Mouse (Mus musculus): ENCODE measurements around the gene Phldb2.

The Phldb2 gene

DNA sequence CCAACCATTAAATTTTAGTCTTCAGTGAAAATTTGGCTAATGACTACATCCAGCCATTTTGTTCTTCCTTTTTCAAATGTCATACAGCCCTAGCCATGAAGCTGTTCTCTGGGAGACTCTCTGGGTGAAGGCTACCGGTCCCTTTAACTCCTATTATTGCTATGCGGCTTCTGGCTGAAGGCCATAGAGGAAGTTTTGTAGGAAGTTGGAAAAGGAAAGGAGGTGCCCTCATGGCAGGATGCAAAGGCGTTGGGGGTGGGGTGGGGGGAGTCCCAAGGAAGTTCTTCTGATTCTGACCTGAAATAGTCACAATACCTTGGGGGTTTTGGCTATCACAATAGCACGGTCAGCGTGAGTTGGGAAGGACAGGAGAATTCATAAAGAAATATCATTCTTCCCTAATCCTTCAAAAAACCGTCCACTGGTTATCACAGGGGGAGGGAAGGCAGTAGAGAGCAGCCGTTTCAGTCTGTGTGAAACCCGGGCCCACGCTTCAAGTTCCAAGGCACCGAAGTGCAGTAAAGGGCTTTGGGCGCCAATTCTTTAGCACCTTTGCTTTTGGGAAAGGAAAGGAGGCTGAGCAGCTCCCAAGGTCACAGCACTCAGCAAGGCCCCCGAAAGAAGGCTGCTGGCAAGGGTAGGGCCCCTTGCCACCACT is 195.8 kb downstream of the Phldb2 start:
- no peak for ATAC-seq (ENCODE audit: insufficient number of reproducible peaks, low FRiP score, low TSS enrichment)

DNA sequence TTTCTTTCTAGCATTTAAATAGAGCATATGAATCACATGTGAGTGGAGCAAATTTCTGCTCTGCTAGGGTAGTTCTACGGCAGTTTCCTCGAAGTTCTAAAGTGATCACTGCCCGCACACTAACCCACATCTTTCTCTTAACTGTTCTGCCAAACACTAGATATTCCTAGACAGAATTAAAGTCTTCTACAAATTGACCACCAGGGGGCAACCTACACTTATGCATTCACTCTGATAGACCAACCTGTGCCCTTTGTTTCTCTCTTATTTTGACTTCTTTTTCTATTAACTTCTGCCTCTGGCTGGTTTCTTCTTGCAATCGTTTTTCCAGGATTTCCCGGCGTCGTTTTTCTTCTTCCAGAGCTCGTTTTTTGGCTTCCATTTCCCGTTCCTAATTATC is 196.5 kb downstream of the Phldb2 start:
- peak; percentile 70 for ATAC-seq (ENCODE audit: insufficient number of reproducible peaks, low FRiP score, low TSS enrichment)

DNA sequence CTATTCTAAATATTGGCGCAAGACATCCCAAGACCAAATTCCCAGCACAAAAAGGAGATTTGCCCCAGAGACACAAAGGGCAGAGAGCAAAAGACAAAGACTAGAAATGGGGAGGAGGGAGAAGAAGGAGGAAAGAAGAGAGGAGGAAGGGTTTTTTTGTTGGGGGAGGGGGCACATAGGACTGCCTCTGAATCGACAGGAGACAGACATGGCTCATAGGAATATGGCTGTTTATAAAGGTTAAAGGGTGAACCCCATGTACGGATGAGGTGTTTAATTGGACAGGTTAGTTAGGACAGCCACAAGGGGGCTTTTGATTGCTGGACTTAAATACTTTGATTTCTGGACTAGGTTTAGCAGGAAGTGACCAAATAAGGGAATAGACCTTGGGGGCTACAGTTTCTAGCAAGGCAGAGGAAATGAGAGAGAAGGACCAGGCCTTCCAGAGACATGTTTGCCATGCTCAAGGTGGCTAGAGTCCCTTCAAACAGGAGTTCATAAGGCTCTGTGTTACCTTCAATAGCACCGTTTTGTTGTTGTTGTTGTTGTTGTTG is 209.7 kb downstream of the Phldb2 start:
- ATAC-seq (ENCODE audit: insufficient number of reproducible peaks, low FRiP score, low TSS enrichment): no peak

DNA sequence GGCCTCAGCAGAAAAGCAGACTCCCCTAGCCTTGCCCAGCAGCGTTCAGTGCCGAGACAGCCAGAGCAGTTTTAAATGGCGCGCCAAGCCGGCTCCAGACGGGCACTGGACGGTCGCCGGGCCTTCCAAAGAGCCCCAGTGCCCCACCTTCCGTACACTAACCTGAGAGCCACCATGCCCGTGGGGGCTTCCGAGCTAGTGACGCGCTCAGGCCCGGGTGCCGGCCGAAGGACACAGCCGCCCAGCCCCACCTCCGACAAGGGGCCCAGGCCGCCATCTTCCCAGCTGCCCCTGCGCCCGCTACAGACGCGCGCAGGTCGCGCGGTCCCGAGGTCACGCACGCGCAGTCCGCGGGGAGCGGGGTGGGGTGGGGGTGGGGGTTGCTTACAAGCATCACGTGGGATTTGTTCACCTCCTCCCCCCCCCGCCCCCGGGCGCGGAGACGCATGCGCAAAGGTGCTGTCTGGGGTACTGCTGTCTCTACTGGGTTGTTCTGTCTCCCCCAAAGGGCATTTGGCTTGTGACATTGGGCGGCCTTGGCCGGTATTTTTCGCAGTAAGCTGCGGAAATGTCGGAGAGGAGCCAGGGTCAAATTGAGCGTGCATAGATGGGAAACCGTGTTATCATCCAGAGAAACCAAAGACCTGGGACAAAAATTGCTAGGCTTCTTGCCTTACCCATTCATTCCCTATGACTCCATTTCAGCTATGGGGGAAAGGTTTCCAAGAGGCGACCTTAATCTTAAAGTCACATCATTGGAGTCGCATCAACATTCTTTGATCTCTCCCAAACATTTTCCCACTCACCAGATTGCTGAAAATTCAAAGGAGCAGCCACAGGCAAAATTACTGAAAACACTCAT is 210.6 kb downstream of the Phldb2 start, which contains the start of gene Abhd10:
Gene Abhd10 (minus strand): TSS at position 341 of the 862 bp plus-strand sequence.
- ATAC-seq (ENCODE audit: insufficient number of reproducible peaks, low FRiP score, low TSS enrichment): peak; percentile 93

DNA sequence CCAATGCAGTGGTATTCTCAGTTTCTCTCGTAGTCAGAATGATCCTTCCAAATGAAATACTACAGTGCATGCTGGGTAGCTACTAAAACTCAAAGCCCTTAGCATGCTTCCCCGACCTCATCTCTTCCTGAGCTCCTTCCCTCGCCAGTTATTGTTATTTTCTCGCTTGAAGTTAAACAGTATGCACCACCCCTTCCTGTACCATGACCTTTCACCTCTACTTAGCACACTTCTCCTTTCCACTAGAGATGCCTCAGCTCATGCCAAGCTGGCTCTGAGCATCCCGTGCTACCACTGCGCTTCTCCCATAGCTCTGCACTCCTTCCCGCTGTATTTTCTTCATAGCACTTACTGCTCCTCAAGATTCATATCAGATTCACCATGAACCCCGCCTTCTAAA is 215.5 kb downstream of the Phldb2 start:
- ATAC-seq (ENCODE audit: insufficient number of reproducible peaks, low FRiP score, low TSS enrichment): no peak

DNA sequence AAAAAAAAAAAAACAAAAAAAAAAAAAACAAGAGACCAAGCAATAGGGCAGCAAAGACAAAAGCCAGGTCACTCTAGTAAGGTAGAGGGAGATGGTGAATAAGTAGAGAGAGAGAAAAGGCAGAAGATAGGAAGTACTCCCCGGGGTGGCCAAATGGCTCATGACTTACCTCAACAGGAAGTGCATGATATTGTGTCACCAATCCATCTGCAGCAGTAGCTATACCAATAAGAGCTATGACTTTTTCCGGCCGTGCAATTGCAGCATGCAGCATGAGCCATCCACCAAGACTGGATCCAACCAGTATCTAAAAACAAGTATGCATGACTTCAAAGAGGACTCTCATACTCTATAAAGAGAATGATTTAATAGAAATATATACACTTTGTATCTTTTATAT is 216.7 kb downstream of the Phldb2 start:
- no peak for ATAC-seq (ENCODE audit: insufficient number of reproducible peaks, low FRiP score, low TSS enrichment)

DNA sequence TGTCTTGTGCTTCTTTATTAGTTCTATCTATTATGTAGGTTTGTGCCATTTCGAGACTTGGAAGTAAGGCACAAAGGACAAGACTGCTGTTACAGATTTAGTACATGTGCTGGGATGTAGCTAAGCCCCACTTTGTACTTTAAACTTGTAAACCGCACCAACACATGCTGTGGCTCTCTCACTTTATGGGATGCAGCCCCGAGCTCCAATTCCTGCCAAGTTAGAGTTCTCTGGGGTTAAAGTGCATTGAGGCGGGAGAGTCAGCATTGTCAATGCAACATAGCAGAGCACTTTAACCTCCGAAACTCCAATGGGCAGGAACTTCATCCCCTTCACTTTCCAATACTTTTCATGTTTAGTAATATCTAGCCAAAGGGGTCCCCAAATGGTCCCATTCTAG is 224.2 kb downstream of the Phldb2 start:
- no peak for ATAC-seq (ENCODE audit: insufficient number of reproducible peaks, low FRiP score, low TSS enrichment)

DNA sequence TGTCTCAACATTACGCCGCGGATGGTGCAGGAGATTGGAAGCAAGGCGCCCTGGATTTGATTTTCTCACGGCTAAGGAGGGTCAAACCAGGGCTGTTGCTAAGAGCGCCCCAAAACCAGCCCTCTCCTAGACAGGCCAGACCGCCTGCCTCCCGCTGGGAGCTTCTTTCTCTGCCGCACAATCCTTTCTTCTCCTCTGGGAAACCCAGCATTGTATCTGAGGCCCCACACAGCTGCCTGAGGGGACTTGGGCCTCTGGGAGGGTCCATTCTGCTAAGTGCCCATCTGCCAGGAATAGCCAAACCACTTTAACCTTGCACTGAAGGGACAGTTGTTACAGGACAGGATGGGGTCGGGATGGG is 228.7 kb downstream of the Phldb2 start:
- peak; percentile 16 for ATAC-seq (ENCODE audit: insufficient number of reproducible peaks, low FRiP score, low TSS enrichment)

DNA sequence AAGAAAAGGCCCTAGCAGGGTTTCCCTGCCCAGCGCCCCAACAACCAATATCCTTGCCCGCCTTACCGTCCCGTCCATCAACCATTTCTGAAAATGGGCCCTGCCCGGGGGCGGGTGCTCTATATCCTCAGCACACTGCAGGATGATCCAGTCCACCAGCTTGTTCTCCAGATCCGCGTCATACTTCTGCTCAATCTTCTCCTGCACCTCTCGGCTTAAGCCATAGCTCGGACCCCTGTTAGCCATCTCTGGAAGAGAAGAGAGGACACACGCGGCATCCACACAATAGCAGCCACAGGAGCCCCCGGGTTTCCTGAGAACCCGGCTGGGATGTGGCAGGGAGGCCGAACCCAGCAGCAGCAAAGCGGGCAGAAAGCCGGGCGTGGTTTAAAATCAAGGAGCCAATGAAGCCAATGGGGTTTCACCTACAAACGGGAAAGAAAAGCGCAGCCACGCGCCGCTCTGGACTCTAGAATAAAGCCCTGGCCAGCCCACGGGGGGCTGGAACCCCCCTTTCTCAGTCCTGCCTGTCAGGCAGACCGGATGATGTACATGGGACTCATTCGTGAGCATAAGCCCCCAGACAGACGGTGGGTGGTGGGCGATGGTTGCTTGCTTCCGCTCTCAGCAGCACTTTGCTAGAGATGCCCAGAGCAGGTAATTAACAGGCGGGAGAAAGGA is 229.2 kb downstream of the Phldb2 start, which contains the start of gene Tagln3:
Gene Tagln3 (minus strand): TSS at position 548 of the 681 bp plus-strand sequence.
- ATAC-seq (ENCODE audit: insufficient number of reproducible peaks, low FRiP score, low TSS enrichment): peak; percentile 66

DNA sequence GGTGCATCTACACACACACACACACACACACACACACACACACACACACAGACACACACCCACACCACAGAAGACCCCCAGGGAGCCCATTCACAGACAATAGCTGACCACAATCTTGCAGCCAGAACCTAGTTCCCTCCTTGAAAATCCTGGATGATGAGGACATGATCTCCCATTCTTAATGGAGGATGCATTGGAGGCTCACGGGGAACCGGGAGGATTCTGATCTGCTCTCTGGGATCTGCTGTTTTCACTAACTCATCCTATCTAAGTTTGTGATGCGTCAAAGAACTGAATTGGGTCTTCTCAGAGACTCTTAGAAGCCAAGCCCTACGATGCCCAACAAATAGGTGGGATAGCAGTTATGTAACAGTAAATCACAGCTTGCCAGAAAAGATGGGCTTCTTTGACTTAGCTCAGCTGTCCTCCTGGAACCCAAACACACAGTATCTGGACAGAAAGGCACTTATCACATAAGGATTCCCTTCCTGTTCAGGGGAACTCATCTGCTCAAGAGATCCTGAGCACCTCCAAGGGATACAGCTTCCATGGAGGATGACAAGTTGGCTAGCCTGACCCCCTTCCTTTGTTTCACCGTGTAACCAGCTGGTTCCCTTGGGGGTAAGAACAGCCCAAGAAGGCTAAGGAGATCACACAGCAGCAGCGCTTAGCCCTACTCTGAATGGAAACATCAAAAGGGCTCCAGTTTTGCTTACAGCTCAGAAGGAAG is 230.1 kb downstream of the Phldb2 start:
- peak; percentile 4; the same call in 1 of the 2 replicates for ATAC-seq (ENCODE audit: insufficient number of reproducible peaks, low FRiP score, low TSS enrichment)

DNA sequence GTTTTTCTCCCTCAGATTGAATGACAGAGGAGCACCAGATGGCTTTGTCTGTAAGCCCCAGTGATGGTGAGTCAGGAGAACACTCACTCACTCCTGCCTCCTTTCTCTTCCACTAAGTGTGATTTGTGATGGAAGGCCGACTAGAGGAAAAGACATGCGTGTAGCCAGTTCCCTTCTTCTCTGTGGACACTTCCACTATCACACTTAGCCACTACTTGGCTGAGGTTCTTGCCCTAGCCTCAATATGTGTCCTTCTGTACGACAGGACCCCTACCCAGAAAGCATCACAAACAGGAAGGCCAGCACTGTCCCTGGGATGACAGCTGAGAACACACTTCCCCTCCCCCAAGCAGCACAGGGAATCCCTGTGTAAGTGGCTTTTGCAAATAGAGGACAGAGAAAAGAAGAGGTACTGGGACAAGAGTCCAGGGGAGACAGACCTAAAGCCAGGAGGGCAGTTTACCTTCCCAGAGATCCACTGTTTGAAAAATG is 230.9 kb downstream of the Phldb2 start:
- 0 out of 2 replicates have a peak, but pooled peaks have one; percentile 2 for ATAC-seq (ENCODE audit: insufficient number of reproducible peaks, low FRiP score, low TSS enrichment)

DNA sequence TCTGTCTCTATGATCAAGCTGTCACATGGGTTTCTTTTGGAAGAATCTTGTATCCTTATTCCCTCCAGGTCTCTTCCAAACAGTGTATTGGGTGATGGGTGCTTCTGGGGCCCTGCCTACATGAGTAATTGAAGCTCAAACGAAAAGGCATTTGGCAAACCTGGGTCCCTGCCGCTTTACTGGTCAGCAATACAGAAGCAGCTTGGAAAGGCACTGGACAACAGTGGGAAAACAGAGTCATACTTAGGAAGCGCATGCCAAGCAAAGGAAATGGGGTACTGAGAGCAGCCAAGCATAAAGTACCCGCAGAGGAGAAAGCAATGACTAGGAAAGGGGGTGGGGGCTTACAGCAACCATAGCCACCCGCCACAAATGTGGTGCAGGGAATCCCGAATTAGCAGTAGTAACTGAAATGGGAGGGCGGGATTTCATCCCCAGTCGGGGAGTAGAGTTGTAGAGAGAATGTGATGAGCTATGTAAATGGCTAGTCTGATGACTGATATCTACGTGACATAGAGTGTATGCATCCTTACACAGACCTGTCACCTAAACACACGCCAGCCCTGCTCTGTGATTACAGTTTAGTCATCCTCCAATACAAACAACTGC is 233.3 kb downstream of the Phldb2 start:
- peak; percentile 16; the same call in 1 of the 2 replicates for ATAC-seq (ENCODE audit: insufficient number of reproducible peaks, low FRiP score, low TSS enrichment)

DNA sequence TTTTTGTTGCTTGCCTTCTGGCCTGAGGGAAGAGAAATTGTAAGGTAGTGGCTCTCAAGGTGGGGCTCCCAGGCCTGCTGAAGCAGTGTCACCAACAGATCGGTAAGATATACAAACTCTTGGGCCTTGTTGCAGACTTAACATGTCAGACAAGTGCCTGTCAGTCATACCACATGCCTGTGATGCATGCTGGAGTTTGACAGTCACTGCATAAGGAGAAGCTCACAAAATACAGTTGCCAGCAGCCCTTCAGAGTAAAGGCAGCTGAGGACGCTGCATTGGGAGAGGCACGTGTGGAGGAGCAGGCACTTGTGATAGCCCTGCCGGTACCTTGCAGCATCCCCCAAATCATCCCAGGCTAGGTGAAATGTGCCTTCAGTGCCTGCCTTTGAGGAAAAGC is 235.1 kb downstream of the Phldb2 start:
- ATAC-seq (ENCODE audit: insufficient number of reproducible peaks, low FRiP score, low TSS enrichment): no peak

DNA sequence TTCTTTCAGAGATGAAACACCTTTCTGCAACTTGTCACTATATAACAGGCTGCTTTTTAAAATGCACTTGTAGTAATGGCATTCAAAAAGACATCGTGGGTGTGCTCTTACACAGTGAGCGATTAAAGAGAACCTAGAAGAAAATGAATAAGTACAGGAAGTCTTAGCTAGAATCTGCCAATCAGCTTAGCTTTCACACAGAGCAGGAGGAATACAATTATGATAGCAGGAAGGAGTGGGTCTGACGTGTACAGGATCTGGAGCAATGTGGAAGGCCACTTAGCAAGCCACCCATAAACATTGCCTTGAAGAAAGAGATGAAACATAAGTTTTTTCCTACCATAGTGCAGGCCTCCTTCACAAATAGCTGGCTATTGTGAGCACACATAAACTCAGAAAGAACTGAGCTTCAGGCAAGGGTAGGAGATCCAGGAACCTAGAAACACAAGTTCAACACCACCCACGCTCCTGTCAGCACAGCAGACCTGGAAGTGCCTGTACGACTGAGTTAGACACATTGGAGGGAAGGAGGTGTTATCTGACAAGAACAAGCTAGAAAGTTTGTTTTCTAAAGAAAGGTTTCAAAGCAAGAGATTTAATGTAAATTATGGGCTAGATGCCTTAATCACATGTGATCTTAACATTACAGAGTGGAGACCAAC is 238.8 kb downstream of the Phldb2 start:
- no peak for ATAC-seq (ENCODE audit: insufficient number of reproducible peaks, low FRiP score, low TSS enrichment)

DNA sequence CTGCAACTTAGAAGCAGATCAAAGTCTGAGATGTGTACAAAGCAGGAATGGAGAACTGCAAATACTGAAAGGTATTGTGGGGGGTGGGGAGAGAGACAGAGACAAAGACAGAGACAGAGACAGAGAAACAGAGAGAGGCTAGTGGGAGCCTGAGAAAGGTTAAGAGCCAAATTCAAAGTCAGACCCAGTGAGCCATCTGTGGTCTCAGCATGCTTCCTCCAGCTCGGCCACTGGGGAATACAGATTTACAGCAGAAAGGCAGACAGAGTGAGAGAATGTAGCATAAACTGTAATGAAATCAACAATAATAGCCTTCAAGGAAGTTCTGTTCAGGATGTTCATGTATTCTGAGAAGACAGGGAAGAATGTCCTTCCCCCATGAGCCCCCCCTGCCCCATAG is 239.5 kb downstream of the Phldb2 start:
- 0 out of 2 replicates have a peak, but pooled peaks have one; percentile 33 for ATAC-seq (ENCODE audit: insufficient number of reproducible peaks, low FRiP score, low TSS enrichment)

DNA sequence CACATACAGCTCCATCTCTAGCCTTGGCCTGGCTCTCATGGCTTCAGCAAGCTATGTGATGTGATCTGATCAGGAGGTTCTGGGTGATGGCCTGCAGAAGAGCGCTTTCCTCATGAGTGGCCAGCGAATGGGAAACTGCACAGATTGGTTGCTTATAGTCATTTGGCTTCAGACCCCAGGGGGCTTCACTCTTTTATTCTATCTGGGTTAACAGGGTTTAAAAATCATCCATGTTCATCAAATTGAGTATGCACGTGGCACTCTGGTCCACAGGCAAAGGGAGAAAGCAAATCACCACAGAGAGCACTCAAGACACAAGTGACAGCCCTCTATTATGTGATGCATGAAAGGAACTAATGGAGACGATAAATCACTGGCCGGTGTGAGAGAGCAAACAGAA is 240.1 kb downstream of the Phldb2 start:
- no peak for ATAC-seq (ENCODE audit: insufficient number of reproducible peaks, low FRiP score, low TSS enrichment)

DNA sequence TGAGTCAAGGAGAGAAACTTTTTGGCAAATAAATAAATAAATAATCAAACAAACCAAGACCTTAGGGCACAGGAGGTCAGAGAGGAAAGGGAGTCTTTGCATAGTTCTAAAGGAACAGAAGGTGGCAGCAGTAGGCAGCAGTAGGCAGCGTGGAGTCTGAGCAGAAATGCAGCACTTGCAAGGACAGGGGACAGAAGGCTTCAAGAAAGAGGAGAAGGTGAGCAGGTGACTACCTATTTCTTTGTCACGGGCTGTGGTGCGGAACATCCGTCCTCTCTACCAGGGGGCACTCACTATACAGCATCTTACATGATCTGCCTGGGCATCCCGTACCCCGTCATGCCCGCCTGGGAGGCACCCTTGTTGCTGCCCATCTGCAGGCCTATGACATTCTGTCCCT is 242.1 kb downstream of the Phldb2 start:
- ATAC-seq (ENCODE audit: insufficient number of reproducible peaks, low FRiP score, low TSS enrichment): peak; percentile 57

DNA sequence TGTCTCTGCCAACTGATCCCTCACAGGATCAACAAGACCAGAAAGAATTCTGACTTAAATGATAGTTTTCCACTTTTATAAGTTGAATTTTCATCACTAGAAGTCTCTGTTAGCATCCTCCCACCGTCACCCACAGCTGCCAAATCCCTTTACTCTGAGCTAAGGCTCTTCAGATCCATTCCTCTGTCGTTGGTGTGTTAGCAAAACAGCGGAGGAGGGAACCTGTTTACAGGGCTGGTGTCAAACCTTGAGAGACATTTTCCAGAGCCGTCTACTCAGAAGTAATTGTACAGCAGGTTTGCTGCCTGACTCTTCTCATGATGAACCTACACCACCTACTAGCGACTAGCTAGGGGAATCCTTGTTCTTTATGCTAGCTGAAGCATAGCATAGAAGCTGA is 254.1 kb downstream of the Phldb2 start:
- no peak for ATAC-seq (ENCODE audit: insufficient number of reproducible peaks, low FRiP score, low TSS enrichment)

DNA sequence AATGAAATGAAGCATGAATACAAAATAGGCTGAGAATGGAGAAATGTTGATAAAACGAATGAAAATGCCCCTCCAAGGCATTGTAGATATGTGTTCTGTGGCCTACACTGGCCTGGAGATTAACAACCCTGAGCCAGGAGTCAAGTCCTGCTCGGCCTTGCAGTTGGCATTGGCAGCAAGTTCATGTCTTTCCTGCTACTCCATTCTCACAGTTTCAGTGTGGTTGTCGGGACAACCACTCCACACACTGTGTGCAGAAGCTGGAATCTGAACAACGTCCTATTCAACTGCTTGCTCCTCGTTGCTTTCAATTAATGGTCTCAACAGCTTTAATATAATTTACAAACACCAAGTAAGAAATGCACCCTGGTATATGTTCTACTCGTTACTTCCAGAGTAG is 255.4 kb downstream of the Phldb2 start:
- ATAC-seq (ENCODE audit: insufficient number of reproducible peaks, low FRiP score, low TSS enrichment): no peak
